Mouse (Mus musculus): ENCODE measurements around the gene Cryzl2. TPM values are rescaled to one million over a fixed set of nuclear protein-coding genes. Genes with fewer than 3 reads are reported as not detected.
A peak's percentile ranks its signal among the peaks of the same experiment; 100 is the strongest.

Cryzl2 gene
- polyA plus RNA-seq, 1 experiment from 2014 or later = 13.4 TPM

GRCm38 (mm10) chr1:157484161-157484560, 25.8 kb downstream of the Cryzl2 start:
- no peak overlapping the region for H3K4me2 ChIP-seq
- H3K9ac ChIP-seq = no peak overlapping the region
- H3K27me3 ChIP-seq = no peaks in the 10 kb centered on the region
- 92% methylated on average over 4 of the region's 4 CpGs for WGBS
- H3K27ac ChIP-seq = no peak overlapping the region
- no peak for ATAC-seq (ENCODE audit: borderline replicate concordance, extremely low read depth, low FRiP score, low TSS enrichment)
- no peaks in the 10 kb centered on the region for H3K36me3 ChIP-seq
- no peak overlapping the region for H3K4me3 ChIP-seq
- H3K4me1 ChIP-seq = no peaks in the 10 kb centered on the region
- no peaks in the 10 kb centered on the region for H3K9me3 ChIP-seq

GRCm38 (mm10) chr1:157500657-157501056, 42.3 kb downstream of the Cryzl2 start:
- WGBS = 68% methylated on average over 1 of the region's 1 CpGs
- no peak for ATAC-seq (ENCODE audit: borderline replicate concordance, extremely low read depth, low FRiP score, low TSS enrichment)
- Histone ChIP-seq H3K9me3 (no peaks in the 10 kb centered on the region), H3K27me3 (no peaks in the 10 kb centered on the region), H3K36me3 (no peaks in the 10 kb centered on the region), H3K27ac (no peak overlapping the region), H3K9ac (no peak overlapping the region), H3K4me2 (no peak overlapping the region), H3K4me1 (no peaks in the 10 kb centered on the region), H3K4me3 (no peak overlapping the region)

GRCm38 (mm10) chr1:157501352-157501945, 43.1 kb downstream of the Cryzl2 start:
- Histone ChIP-seq H3K27ac (no peak overlapping the region), H3K9me3 (no peaks in the 10 kb centered on the region), H3K4me2 (no peak overlapping the region), H3K4me3 (no peak overlapping the region), H3K36me3 (no peaks in the 10 kb centered on the region), H3K9ac (no peak overlapping the region), H3K27me3 (no peaks in the 10 kb centered on the region), H3K4me1 (no peaks in the 10 kb centered on the region)
- WGBS = 82% methylated on average over 6 of the region's 6 CpGs
- ATAC-seq (ENCODE audit: borderline replicate concordance, extremely low read depth, low FRiP score, low TSS enrichment) = no peak

DNA sequence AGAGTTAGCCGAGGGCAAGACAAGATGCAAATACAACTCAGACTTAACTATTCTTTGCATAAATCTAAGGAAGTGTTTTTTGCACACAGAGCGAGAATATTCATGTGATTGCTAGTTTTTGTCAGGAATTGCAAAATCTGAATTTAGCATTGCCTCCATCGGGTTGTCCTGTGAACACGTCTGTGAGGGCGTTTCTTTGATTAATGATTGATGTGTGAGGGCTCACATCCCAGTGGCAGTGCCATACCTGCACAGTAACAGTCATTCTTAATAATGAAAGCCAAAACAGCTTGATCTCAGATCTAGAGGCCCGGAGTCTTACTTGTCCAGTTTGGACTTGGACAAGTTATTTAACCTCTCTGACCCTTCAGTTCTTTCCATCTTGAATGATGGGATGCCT, 44.7 kb downstream of the Cryzl2 start:
- ATAC-seq (ENCODE audit: borderline replicate concordance, extremely low read depth, low FRiP score, low TSS enrichment) = no peak
- H3K36me3 ChIP-seq = no peaks in the 10 kb centered on the region
- H3K4me2 ChIP-seq = no peak overlapping the region
- peaks cover 7% of the 10 kb centered on the region; the same call in 1 of the 2 replicates for H3K4me1 ChIP-seq
- no peak overlapping the region for H3K9ac ChIP-seq
- H3K9me3 ChIP-seq = no peaks in the 10 kb centered on the region
- H3K27me3 ChIP-seq = no peaks in the 10 kb centered on the region
- H3K27ac ChIP-seq = no peak overlapping the region
- WGBS = 63% methylated on average over 6 of the region's 6 CpGs
- no peak overlapping the region for H3K4me3 ChIP-seq

DNA sequence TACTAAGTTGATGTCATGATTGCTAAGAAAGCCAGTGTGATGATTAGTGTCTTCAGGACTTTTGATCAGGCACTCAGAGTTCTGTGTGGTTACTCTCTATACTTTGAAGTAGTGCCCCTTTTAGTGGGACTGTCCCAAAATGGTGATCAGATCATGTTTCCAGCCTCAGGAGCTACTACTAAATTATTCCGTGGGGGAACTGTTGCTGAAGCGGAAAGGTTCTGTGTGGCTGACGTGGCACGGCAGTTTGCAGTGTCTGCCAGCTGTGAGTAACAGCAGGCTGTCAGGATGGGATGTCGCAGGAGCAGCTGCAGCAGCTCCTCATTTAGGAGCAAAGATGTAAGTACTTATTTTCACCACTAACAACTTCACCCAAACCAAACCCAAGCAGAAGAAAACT, 48.1 kb downstream of the Cryzl2 start, which contains the start of gene Sec16b:
Sec16b (plus strand) TSS at position 207 of the 400 bp plus-strand sequence.
- H3K4me1 ChIP-seq = peaks cover 7% of the 10 kb centered on the region; the same call in 1 of the 2 replicates
- ATAC-seq (ENCODE audit: borderline replicate concordance, extremely low read depth, low FRiP score, low TSS enrichment) = peak; percentile 60; the same call in 1 of the 2 replicates
- no peaks in the 10 kb centered on the region for H3K27me3 ChIP-seq
- H3K36me3 ChIP-seq = no peaks in the 10 kb centered on the region
- H3K27ac ChIP-seq = 0 out of 2 replicates have a peak within 1 kb of the TSS, but pooled peaks have one; percentile 10
- 25% methylated on average over 5 of the region's 5 CpGs for WGBS
- H3K4me2 ChIP-seq = peak within 1 kb of the TSS; percentile 31
- no peak within 1 kb of the TSS for H3K9ac ChIP-seq
- H3K4me3 ChIP-seq = no peak within 1 kb of the TSS
- no peaks in the 10 kb centered on the region for H3K9me3 ChIP-seq

- H3K27me3 ChIP-seq = no peaks in the 10 kb centered on the region
- no peaks in the 10 kb centered on the region for H3K9me3 ChIP-seq
- peak overlapping the region; percentile 31 for H3K4me2 ChIP-seq
- no peak overlapping the region for H3K4me3 ChIP-seq
- H3K4me1 ChIP-seq = peaks cover 7% of the 10 kb centered on the region; the same call in 1 of the 2 replicates
- H3K27ac ChIP-seq = no peak overlapping the region
- H3K9ac ChIP-seq = no peak overlapping the region
- no peak for ATAC-seq (ENCODE audit: borderline replicate concordance, extremely low read depth, low FRiP score, low TSS enrichment)
- 29% methylated on average over 4 of the region's 4 CpGs for WGBS
- H3K36me3 ChIP-seq = no peaks in the 10 kb centered on the region
Observed at GRCm38 (mm10) chr1:157506995-157507595, 48.7 kb downstream of the Cryzl2 start.

GRCm38 (mm10) chr1:157507814-157508213, 49.4 kb downstream of the Cryzl2 start:
- H3K27me3 ChIP-seq = no peaks in the 10 kb centered on the region
- no peak overlapping the region for H3K9ac ChIP-seq
- peaks cover 8% of the 10 kb centered on the region for H3K4me1 ChIP-seq
- no peak overlapping the region for H3K4me3 ChIP-seq
- no peak for ATAC-seq (ENCODE audit: borderline replicate concordance, extremely low read depth, low FRiP score, low TSS enrichment)
- H3K4me2 ChIP-seq = no peak overlapping the region
- no peaks in the 10 kb centered on the region for H3K9me3 ChIP-seq
- no peak overlapping the region for H3K27ac ChIP-seq
- H3K36me3 ChIP-seq = no peaks in the 10 kb centered on the region
- 32% methylated on average over 5 of the region's 5 CpGs for WGBS

DNA sequence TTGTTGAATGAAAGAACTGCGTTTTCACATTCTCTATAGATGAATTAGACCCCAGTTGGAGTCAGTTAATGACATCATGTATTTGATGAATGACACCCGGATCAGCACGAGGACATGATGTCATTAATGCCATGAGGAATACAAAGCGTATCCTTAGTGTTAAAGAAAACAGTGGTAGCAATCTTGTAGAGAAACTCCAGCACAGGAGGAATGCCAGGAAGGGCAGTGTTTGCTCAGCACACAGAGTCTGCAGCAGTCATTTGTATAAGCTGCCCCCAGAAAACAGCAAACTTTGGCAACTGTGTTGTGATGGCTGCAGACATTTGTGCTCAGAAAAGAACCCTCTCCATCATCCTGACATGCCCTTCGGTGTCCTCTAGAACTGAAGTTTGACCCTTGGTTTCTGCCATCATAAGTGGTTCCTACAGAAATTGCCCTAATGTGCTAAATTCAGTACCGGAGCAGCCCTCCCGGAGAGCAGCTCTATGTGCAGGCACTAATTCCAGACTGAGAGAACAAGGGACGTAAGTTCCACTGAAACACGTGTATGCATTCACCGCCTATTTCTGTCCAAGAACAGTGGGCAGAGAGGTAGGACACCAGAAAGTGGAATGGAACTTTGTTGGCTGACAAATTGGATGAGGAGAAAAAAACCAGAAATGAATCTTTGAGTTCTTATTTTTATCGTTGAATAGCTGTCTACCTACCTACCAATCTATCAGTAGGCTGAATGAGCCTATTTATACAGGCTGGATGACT, 54.5 kb downstream of the Cryzl2 start:
- peak overlapping the region; percentile 61 for H3K27ac ChIP-seq
- WGBS = 43% methylated on average over 11 of the region's 11 CpGs
- ATAC-seq (ENCODE audit: borderline replicate concordance, extremely low read depth, low FRiP score, low TSS enrichment) = no peak

GRCm38 (mm10) chr1:157513559-157513958, 55.2 kb downstream of the Cryzl2 start:
- peaks cover 20% of the 10 kb centered on the region for H3K4me1 ChIP-seq
- no peak for ATAC-seq (ENCODE audit: borderline replicate concordance, extremely low read depth, low FRiP score, low TSS enrichment)

More for the DNA sequence above, 54.5 kb downstream of the Cryzl2 start:
- Histone ChIP-seq H3K4me2 (no peak overlapping the region), H3K36me3 (no peaks in the 10 kb centered on the region), H3K4me1 (peaks cover 13% of the 10 kb centered on the region), H3K9ac (no peak overlapping the region), H3K27me3 (no peaks in the 10 kb centered on the region), H3K9me3 (no peaks in the 10 kb centered on the region), H3K4me3 (no peak overlapping the region)

GRCm38 (mm10) chr1:157514298-157514697, 55.9 kb downstream of the Cryzl2 start:
- WGBS = 57% methylated on average over 4 of the region's 4 CpGs
- Histone ChIP-seq H3K4me2 (no peak overlapping the region), H3K4me1 (peaks cover 21% of the 10 kb centered on the region), H3K9me3 (no peaks in the 10 kb centered on the region), H3K36me3 (no peaks in the 10 kb centered on the region), H3K4me3 (no peak overlapping the region), H3K27ac (no peak overlapping the region), H3K9ac (no peak overlapping the region), H3K27me3 (no peaks in the 10 kb centered on the region)
- ATAC-seq (ENCODE audit: borderline replicate concordance, extremely low read depth, low FRiP score, low TSS enrichment) = no peak

More at GRCm38 (mm10) chr1:157513559-157513958, 55.2 kb downstream of the Cryzl2 start:
- H3K4me2 ChIP-seq = no peak overlapping the region
- no peaks in the 10 kb centered on the region for H3K36me3 ChIP-seq
- H3K9ac ChIP-seq = no peak overlapping the region
- H3K9me3 ChIP-seq = no peaks in the 10 kb centered on the region
- H3K27ac ChIP-seq = no peak overlapping the region
- H3K27me3 ChIP-seq = no peaks in the 10 kb centered on the region
- WGBS = 56% methylated on average over 9 of the region's 9 CpGs
- H3K4me3 ChIP-seq = no peak overlapping the region

DNA sequence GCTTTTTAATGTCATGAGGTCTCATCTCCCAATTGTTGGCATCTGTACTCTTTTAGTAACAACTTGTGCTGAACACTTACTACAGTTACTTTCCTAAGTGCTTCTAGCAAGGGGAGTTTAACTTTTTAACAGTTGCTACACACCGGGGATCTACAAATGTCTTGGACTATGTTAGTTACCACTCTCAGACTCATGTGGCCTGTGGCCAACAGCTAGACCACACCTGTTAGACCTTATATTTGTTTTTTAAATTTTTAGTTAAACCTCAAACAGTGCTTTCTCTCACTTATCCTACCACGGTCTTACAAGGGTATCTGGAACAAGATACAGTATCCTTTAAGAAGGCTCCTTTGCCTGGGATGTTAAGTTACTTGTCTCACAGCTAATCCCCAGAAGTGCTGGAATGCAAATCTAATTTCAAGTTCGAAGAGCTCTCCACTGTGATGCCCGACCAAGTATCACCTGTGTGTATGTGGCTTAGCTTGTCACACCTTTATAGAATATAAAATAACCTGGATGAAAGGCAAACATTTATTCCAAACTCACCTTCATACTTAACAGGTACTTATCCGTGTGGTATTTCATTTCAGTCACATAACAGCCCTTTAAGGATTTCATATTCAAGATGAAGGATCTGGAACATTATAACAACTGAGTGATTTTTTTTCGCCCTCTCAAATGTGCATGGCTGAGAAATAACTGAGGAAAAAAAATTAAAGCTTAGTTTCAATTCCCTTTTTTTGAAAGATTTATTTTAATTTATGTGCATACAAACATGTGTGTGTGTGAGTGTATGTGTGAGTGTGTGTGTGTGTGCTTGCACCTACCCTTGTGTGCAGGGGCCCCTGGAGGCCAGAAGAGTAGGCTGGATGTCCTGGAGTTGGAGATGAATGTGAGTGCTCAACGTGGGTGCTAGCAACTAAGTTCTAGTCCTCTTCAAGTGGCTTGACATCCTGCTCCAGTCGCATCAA, 58.7 kb downstream of the Cryzl2 start:
- WGBS = 56% methylated on average over 8 of the region's 8 CpGs
- Histone ChIP-seq H3K9me3 (no peaks in the 10 kb centered on the region), H3K4me1 (peaks cover 21% of the 10 kb centered on the region), H3K27ac (peak overlapping the region; percentile 70), H3K27me3 (no peaks in the 10 kb centered on the region), H3K9ac (no peak overlapping the region), H3K4me3 (no peak overlapping the region), H3K4me2 (no peak overlapping the region), H3K36me3 (no peaks in the 10 kb centered on the region)
- peak; percentile 53; the same call in 1 of the 2 replicates for ATAC-seq (ENCODE audit: borderline replicate concordance, extremely low read depth, low FRiP score, low TSS enrichment)
